Mouse (Mus musculus): Measurements from ENCODE around the gene Klhl32.

Klhl32 gene

DNA sequence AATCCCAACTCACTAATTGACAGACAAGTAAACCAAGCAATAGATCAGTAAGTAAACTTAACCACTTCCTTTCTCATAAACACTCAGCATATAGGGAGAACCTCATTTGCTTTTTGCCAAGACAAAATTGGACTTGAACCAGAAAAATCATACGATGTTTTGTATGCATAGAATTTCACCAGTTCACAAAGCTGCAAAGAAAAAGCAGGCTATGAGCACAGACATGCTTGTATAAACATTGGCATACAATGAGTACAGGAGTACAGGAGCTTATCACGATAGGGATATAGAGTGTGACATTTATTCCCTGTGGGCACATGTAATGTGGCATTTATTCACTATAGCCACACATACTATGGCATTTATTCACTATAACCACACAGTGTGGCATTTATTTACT is 220.5 kb downstream of the Klhl32 start:
- DNase-seq (ENCODE audit: low read depth) = no peak

DNA sequence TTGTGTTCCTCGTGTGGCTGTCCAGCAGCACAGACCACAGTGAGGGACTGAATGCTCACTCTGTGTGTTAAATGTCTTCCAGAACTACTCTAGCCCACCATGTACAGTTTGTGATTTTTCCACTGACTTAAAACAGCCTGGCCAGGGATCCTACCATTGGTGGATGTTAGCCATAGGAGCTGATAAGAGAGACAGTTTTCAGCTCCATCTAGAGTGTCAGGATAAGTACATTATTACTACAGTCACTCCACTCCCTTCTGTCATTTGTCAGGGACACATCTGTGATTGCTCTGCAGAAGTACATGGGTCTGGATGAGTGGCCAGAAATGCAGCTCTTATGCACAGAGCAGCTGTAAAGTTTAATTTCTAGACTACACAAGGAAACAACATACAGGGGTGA is 223.1 kb downstream of the Klhl32 start:
- DNase-seq (ENCODE audit: low read depth) = no peak

DNA sequence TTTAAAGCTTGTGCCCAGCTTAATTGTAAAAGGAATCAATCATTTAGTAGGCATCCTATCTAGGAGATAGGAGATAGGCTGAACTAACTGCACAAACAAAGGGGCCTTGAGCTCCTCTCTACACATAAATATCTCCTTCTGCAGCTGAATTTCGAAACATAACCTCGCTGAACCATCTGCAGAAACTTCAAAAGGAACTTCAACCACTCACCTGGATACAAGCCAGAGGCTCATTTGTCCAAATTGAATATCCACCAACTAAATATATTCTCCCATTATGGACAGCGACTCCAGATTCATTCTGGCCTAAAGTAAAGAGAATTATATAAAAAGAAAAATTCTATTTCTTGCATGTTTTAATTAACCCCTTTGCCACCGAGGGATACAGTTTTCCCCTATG is 224.2 kb downstream of the Klhl32 start:
- peak; percentile 47 for DNase-seq (ENCODE audit: low read depth)

DNA sequence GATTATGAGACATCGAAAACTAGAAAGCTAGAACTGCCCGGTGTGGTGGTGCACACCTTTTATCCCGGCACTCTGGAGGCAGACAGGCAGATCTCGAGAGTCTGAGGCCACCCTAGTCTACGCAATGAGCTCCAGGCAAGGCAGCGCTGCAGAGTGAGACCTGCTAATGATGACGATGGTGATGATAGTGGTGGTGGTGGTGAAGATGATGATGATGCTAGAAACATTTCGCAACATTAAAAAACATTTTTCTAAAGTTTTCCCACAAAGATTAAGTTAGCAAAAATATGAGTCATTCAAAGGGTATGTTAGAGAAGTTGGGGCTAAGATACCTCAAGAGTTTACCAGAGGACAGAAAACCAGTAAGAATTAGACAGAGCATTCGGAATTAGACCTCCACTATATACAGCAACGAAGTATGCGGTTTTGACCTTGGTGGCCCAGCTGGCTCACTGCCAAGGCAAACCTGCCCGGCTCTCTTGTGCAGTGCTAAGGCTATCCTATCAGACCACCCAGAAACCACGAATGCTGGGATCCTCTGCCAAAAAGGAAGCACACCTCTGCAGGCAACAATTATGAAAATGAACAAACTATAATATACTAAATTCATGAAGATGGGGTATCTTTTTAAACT is 224.9 kb downstream of the Klhl32 start:
- DNase-seq (ENCODE audit: low read depth) = peak; percentile 83

DNA sequence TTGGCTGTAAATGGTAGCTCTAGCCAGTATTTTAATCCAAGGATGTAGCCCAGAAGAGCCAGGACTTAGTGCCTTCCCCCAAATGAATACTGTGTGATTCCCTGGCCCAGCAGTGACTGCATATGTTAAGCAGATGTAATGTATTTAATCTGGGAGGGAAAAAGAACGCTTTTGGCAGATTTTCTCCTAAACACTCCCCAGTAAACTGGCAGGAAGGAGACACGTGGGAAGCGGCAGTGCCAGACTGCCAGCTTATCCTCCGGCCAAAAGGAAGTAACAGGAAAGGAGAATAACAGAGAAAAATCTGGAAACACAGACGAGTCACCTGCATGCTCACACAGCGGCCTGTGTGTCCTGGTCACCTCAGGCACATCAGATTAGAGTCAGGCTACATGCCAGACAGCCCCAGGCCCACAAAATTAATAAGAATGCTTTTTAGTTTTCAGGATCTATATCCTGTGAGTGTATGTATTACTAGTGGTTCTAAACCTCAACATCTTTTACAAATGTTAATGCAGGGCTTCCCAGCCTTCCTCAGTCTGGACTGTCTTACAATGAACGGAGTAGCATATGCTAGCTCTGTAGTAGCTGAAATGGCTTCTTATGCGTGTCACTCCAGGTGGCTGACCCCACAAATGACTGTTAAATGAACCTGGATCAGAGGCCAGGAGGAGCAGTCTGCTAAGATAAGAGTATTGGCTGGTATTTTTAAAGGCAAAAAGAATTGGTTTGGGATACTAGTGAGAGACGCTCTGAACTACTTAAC is 229.3 kb downstream of the Klhl32 start:
- no peak for DNase-seq (ENCODE audit: low read depth)

DNA sequence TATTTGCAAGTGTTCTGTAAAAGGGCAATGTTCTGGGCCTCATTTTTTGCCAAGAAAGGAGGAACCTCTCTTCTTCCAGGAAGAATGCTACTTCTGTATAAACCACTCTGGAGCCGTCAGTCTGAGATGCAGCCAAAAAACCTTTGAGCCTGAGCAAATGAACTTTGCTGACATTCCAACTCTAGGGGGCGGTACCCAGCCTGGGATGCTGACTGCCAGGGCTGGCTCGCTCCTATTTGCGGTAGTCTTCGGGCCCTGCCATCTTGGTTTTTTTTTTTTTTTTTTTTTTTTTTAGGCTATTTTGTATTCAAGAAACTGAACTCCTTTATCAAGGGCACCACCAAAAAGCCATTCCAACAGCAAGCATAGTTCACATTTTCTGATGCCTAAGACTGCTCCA is 230.5 kb downstream of the Klhl32 start:
- no peak for DNase-seq (ENCODE audit: low read depth)

DNA sequence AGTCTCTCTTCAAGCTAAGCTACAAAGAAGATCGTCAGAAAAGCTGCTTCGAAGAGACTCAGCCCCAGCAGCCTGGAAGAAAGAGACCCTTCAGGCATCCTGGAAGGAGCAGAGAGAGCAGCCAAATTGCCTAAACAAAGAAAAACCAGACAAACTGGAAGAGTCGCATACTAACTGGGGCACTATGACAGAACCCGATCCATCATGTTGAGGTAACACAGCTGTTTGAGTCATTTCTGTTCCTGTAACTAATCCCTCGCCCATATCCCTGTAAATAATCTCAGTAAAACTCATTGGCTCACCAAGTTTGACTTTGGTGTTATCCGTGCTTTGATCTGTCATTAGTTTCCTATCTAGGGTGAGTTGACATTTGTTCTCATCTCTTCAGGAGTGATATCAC is 230.9 kb downstream of the Klhl32 start:
- peak; percentile 17 for DNase-seq (ENCODE audit: low read depth)

DNA sequence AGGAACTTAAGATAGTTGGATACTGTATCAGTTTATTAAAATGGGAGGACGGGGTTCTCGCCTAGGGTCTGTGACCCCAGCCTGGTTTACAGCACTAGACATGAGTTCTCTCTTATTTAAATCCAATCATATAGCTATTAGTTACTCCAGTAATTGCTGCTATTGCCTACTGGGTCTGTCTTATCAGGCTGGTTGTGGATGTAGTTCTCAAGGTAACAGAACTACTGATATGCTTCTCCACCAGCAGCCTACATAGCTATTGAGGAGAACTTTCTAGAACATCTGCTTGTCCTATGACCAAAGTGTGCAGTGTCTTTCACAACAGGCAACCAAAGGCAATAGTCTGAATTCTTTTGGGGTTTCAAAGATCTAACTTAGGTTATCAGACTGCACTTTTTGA is 241.4 kb downstream of the Klhl32 start:
- no peak for DNase-seq (ENCODE audit: low read depth)

DNA sequence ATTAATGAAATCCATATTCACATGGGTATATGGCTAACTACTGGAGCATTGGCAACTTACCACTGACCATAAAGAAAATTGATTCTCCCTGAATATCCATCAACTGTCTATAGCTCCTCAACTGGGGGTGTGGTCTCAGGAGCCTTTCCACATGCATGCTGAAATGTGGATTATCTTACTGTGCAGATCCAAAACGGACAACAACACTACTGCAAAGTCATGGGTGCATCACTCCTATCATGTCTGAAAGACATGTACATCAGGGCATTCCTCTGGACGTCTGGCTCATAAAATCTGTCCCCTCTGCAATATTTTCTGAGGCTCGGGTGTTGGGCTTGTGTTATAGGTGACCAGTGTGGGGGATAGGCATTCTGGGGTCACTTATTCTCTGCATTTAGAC is 241.8 kb downstream of the Klhl32 start:
- DNase-seq (ENCODE audit: low read depth) = no peak

DNA sequence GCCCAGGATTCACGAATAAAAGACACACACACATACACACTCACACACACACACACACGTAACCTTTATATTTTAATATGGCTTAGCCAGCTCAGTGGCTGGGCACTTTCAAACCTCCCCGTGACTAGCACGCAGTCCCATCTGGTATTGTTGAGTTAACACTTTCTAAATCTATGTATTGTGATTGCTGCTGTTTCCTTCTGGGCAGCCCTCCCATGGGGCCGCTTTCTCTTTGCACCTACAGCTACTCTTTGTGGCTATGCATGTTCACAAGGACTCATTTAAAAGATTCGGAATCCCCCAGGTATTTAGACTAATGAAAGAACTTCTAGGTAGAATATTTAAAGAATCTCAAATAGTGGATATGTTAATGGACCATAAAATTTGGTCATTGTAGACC is 249.2 kb downstream of the Klhl32 start:
- DNase-seq (ENCODE audit: low read depth) = no peak

DNA sequence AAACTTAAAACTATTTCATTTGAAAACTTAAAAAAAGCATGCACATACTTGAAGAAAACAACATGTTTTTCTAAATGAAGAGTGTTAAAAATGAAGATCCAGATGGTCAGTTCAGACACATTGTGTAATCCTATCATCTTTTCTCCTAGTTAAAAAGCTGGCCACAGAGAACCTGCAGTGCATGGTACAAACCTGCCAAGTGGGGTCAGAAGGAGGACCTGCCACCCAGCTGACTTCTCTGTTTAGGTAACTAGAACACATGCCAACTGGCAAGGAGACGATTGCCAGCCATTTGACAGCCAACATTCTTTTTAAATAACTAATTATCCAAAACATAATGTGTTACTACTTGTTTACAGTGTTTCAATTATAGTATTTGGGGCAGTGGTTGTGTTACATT is 252.3 kb downstream of the Klhl32 start:
- DNase-seq (ENCODE audit: low read depth) = no peak

DNA sequence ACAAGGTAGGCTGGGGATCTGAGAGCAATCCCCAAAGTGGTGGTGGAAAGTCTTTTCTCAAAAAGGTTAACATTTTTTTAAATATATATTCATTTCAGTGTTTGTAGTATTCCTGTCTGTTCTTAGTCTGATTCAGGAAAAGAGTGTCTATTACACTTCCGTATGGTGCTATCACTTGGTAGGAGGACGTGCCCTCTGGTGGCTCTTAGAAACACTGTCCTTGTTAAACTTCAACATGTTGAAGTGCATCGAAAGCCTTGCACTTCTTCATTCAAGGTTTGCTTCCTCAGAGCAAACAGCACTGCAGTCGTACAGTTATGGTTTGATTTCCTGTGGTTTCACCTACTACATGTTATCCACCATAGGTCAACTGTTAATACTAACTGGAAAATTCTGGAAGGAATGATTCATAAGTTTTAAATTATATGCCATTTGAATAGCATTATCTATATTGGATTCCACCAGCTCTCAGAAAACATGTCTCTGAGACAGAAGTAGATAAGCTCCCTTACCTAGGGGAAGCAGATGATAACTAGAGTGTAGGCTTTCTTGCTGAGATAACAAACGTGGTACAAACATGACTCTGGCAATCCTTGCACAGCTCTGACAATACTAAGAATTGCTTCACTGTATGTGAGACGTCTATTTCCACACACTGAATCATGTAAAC is 253.8 kb downstream of the Klhl32 start:
- DNase-seq (ENCODE audit: low read depth) = peak; percentile 35

DNA sequence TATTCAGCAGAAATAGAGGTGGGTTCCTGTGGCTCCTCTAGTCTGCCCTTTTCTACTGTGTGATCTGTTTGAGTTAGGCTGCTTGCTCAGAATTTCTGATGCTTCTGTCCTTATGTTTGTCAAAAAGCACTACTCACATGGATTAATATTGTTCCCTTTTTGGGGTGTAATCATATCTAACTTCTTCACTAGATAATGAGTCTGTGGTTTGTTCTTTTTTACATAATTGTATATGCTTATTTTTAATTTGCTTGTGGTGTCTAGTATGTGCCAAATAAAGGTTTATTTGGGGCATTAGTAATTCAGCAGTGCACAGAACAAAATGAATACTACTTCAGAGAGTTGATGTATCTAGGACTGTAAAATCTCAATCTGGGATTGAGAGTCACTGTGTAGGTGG is 256.1 kb downstream of the Klhl32 start:
- DNase-seq (ENCODE audit: low read depth) = no peak

DNA sequence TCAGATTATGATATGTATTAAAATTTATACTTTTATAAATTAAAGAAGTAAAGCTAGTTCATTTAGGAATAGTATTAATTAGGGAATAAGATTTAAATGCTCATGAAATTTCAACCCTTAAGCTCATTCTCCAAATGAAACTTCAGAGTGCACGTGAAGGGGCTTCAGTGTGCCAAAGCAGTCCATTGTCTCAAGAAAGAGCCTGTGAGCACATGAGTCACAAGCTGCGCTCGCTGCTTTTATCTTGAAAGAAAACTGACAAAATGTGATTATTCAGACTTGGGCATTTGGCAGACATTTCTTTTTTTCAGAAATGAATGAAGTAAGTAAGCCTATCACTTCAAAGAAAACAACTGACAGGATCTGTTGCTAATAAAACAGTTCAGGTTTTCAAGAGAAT is 266.9 kb downstream of the Klhl32 start:
- no peak for DNase-seq (ENCODE audit: low read depth)

DNA sequence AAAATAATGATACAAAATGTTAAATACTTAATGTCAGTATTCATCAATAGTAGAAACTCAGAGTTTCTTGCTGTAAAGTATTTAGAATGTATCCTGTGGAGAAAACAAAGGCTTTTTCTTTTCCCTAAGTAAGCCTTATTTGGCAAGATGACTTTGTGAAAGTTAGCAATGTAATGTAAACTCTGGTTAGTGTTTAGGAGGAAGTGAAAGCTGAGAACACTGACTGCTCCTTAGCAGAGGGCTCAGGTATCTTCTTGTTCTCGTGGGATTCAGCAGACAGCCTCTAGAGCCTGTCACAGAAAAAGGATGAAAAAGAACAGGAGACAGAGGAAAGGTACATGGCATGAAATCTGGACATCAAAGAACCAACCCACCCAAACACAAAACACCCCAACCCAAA is 268.6 kb downstream of the Klhl32 start:
- no peak for DNase-seq (ENCODE audit: low read depth)

DNA sequence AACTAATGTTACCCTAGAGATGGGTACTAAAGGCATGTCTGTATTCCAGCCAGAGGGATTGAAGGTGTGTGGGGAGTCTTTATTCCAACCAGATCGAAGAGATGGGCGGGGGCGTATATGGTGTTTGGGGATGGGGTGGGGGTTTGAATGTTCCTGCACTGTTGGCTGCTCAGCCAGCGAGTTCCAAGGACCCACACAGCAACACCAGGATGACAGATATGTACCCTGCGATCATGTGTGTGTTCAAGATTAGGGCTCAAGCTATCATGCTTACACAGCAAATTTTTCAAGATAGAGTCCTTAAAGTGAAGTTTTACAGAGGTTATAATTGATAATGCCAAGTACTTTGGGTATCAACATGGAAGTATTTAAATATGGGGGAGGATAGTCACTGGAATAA is 273.3 kb downstream of the Klhl32 start:
- no peak for DNase-seq (ENCODE audit: low read depth)

DNA sequence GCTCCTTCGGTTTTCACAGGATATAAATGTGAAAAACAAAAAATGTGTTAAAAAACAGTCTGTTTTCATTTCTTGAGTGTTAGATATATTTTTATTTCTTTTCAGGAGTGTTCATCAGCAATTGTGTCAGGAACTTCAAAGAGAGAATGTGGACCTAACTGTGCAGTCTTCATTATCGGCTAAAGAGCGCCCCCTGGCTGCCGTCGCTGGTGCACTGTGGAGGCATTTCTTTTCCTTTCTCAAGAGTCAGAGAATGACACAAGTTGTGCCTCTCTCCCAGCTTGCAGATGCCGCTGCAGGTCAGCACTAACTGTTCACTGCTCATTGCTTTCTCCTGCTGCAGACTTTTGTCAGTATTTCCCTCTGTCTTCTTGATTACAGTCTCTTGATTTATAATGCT is 276.6 kb downstream of the Klhl32 start:
- peak; percentile 79 for DNase-seq (ENCODE audit: low read depth)

DNA sequence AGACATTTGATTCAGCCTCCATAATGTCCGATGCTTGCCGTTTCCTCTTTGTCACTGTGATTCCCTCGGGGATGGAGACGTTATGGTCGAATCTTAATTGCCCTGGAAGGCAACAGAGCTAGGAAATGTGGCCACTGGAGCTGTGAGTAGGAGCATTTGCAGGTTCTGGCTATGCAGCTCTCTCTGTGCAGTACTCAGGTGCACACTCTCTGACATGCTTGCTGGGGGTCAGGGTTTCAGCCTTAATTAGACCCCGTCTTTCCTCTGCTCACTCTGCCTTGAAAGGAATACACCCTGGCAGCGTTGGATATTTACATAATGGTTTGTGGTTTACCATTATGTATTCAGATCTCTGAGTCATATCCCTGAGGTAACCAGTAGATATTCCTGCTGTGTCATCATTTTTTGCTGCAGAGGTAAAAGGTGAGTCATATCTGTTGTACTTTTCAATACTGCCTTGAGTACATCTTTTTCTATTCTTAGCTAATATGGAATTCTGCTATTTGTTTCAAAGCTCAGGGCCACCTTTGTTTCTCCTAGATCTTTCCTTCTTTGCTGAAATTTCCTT is 281.9 kb downstream of the Klhl32 start:
- peak; percentile 87 for DNase-seq (ENCODE audit: low read depth)

DNA sequence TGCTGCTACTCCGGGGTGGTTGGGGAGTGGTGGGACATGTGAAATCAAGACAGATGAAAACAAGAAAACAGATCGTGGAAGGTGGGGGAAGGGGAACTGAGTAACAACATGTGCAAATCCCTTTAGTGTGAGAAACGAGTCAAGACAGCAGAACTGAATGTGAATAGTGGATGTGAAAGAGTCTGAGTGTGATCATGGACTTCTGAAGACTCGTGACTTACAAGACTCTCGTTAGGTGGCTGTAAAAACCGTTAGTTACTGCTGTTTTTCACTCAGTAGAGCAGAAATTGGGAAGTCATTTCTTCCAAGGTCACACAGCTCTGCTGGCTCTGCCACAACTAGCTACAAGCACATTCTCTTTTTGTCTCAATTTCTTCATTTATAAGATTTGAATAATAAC is 282.9 kb downstream of the Klhl32 start:
- peak; percentile 61 for DNase-seq (ENCODE audit: low read depth)

All from 416B (cell line).